Mouse (Mus musculus) ES-CJ7 (cell line): ENCODE results near the gene Prmt3.

Source experiments
- DNase-seq: peaks from one replicate; pipeline ENCODE4 v3.0.0; 2011; ENCODE audit warnings: low read depth, low spot score

The Prmt3 gene

DNA sequence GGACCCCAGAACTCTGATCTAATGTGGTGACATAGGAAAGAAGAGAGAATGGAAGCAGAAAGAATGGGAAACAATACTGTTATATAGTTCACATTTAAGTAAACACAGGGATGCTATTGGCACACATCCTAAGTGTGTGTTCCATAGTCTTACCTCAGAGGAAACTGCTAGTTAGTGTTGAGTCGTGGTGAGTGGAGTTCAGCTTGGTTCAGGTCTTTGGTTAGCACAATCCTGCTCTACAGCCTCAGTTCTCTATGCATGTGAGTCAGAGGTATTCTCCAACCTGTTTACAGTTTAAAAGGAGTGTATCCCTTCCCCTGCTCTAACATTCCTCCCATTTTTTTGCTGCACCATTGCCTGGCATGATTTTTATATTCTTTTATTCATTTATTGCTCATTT lies 19.0 kb downstream of the Prmt3 start:
- no peak for DNase-seq

DNA sequence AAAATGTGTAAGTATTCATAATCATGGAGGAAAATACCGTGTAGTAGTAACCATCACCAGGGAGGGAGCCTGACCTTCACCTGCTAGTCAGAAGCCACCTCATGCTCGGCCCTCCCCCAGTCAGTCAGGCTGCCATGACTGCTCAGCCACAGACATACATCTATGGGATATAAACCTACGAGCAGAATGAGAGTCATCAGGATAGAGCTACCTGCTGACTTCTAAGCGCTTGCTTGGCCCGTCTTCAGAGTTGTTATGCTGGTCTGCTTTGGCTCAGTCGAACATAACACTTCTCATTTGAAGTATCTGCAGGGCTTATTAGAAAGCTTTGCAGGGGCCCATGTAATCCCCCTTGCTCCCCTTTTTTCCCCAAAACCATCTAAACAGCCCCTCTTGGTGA lies 25.4 kb downstream of the Prmt3 start:
- DNase-seq, result no peak

DNA sequence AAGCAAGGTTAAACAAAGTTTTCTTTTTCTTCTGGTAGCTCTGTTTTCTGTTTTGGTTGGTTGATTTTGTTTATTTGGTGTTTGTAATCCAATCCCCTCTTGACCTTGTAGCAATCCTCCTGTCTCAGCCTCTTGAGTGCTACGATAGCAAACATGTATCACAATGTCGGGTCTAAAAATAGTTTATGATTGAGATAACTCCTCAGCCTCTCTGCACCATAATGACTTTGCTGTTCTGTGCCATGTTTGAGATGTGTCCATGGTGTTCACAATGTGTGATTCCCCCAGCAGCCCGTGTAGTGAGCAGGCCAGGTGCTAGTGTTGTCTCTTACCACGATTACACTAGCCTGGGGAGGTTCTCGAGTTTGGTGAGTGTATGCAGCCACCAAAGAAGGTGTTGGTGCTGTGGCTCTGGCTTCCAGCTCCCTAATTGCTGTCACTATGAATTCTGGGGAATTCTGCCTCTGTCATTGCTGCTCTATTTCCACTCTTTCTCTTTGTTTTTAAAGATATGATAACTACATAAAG lies 26.6 kb downstream of the Prmt3 start:
- no peak for DNase-seq

DNA sequence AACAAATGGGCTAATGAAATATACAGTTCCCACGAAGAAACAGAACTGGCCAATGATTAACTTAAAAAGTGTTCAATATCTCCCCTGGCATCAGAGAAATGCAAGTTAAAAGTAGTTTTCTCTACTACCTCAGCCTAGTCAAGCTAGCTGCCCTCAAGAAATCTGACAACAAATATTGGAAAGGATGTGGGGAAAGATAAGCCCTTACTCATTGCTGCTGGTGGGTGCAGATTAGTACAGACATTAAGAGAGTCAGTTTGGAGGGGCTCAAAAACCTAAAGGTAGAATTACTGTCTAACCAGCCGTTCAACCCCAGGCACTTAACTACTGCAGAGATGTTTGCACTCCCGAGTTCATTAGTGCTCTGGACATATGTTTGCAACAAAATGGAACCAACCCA lies 27.5 kb downstream of the Prmt3 start:
- DNase-seq, result no peak

DNA sequence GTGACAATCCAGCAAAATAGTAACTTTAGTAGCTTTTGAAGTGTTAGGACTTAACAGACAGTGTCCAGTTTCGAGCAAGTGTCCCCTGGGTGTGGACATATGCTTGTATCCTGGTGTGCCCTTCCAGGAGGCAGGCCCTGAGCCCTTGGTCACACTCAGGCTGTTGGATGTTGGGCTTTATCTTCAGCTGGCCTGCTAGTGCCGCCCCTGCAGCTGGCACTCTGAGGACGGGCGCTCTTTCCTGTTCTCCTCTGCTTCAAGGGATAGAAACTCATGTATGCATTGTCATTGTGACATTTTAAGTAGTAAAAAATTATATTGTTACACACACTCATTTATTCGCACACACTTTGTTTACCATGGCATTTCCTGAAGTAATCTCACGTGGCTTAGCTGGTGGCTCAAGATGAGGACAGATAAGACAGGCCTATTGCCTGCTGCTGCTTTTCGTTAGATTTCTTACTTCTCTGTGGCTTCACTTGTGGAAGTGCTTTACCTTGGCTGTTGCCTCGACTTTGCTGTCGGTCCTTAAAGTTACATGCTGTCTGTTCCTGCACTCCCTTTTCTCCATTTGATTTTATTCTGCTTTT lies 29.0 kb downstream of the Prmt3 start:
- no peak for DNase-seq

DNA sequence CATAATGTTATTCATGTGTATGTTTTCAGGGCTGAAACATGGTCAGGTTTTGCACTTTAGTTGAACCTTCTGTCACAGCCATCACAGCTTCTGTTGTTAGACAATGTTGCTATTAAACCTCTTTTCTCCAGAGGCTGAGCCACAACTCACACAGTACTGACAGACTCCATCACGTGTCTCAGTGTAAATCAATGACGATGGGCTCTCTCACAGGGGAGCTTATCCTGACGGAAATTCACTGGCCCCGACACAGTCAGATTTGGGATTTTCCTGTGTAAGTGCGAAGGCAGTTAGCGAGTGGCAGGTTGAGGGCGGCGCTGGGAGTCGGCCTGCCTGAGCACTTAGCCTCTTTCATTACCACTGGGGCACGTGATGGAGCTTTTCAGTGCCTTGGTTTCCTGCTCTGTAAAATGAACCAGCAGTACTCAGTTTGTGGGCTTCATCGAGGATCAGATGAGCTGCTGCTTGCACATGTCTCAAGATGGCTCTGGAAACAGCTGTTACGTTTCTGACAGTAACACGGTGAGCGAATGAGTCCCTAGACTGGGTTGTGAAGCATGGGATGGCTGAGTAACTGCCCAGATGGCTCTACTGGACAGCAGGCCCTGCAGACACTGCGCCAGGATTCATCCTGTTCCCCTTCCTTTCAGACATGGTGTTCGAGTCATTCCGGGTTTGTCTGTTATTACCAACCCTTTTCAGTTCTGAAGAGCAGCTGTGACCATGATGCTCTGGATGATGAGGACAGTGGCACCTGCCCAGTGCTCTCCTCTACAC lies 29.9 kb downstream of the Prmt3 start:
- DNase-seq, result no peak

DNA sequence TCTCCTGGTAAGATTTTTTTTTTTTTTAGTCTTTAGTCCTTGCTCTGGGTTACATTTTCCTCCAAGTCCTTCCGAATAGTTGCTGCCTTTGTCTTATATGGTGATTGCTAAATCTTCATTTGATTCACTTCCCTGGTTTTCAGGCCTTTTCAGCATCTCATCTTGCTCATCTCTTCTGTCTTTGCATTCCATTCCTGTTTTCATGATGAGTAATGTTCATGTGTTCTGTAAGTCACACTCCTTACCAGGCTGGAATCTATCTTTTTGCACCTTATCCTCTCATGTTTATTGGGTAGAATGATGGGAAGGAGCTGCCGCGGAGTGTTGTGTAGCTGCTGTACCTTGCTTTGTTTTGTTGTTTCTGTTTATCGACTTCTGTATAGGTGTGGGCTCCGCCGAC lies 31.0 kb downstream of the Prmt3 start:
- no peak for DNase-seq

DNA sequence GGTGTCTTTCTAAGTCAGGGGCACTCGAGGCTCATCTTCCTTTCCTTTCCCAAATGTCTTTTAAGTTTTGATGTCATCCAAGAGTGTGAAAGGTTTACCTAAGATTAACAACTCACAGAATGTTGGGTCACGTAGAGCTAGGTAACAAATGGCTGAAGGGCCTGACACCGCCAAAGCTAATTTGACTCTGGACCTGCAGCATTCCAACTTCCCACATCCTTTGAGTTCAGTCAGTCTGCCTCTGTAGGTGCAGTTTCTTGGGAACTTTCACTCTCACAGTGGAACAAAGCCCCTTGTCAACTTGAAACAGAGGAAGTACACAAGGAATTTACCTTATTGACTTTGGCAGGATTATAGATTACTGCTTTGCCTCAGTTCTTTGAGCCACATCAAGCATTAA lies 31.4 kb downstream of the Prmt3 start:
- no peak for DNase-seq

DNA sequence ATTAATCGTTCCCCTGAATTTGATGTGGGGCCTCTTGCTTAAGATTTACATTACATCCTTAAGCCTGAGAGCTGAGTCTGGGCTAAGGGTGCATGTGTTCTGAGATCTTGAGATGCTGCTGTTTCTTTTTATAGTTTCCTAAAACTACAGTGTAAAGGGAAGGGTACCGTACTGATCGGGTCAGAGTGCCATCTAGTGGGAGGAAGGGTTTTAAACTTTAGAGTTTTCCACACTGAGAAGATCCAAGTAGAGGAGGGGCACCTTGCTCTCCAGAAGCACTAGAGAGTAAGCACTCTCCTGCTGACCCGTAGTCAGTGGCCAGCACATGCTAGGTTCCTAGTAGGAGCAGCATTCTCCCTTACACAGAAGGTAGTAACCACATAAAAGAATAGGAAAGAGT lies 33.2 kb downstream of the Prmt3 start:
- DNase-seq, result peak; percentile 30

DNA sequence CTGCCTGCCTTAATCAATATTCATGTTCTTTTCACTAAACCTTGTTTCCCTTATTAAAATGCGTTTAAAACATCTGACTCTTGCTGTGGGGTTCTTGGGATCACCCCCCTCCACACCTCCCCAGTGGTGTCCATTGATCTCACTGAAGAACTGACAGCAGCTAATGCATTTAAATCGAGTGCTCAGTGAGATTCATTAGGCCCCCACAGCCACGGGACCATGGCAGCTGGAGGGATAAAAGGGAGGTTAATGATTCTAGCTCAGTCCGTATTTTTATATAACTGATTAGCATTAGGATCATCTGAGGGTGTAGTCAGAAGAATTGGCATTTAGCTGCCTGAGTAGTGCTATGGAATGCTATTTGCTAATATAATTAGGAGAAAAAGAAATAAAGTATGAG lies 41.2 kb downstream of the Prmt3 start:
- no peak for DNase-seq

DNA sequence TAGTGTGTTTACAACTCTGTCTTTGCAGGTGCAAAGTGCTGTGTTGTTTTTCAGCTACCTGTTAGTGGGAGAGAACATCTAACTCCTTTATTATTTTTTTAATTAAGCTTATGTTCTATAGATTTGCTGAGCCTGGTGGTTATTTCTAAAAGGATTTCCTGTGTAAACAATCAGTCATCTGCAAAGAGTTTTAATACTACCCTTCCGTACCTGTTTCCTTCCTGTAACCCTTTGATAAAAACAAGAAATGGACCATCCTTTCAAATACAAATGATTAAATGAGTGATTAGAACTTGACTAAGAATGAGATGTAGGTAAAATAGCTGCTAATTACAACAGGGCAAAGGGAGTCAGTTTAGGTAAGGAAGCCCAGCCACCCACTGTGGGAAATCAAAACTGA lies 43.2 kb downstream of the Prmt3 start:
- no peak for DNase-seq

DNA sequence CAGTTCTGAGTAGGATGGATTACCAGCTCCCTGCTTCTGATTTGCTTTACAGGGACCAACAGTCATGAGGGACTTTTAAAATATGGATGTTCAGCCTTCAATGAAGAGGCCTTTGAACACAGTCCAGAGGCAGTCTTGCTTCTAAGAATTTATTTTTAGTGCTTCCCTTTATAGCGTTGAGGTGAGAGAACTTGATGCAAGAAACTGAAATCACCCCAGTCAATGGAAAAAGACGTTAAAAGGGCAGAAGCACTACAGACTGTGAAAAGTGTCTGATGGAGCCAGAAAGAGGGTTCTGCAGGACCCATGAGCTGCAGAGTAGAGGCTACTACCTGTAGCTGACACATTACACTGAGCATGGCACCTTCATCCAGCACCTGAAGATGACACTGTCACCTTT lies 43.9 kb downstream of the Prmt3 start:
- DNase-seq, result no peak

DNA sequence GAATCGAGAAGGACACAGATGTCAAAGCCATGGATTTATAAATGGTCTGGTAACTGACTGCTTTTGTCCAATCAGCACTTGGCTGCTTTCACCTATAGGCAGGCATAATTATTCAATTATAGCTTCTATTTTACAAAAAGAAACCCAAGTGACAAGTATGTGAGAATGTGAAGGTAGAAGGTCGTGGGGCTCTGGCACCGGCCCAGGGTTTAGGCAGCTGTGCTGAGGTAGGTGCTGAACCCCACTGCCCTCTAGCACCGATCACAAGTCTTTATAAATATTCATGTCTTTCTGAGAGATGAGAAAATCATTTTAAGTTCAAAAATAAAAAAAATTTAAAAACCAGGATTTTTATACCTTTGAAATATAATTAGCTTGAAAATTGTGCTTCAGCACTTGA lies 45.4 kb downstream of the Prmt3 start:
- no peak for DNase-seq

DNA sequence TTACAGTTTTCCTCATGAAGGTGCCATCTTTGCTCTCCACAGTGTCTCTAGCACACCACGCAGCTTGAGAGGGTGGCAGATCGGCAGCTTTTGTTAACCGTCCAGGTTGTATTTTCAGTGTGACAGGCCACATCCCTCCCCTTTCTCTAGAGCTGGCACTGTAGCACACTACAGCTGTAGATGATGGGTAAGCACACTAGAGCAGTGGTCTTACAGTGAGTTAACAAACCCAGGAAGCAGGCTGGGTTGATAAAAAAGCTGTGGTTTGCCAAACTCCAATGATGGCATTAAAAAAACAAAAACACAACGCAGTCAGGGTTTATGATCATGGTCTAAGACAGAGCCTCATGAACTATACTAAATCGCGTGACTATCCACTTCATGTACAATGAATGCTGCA lies 45.9 kb downstream of the Prmt3 start:
- no peak for DNase-seq

DNA sequence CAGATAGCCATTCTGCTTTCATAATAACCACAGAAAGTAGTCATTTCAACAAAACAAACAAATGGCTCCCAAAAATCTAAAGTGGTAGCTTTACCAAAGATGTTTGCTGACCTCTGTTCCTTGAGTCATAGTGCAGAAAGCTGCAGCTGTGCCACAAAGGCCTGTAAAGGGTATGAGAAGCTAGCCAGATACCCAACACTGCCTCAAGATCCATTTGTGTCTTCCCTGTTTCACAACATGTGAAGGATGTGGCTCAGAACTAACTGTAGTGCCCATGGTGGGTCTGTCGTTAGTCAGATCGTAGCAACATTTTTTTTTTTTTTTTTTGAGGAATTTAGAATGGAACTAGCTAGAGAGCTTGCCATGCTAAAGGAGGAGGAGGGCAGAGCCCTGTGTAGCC lies 46.4 kb downstream of the Prmt3 start:
- DNase-seq, result no peak

DNA sequence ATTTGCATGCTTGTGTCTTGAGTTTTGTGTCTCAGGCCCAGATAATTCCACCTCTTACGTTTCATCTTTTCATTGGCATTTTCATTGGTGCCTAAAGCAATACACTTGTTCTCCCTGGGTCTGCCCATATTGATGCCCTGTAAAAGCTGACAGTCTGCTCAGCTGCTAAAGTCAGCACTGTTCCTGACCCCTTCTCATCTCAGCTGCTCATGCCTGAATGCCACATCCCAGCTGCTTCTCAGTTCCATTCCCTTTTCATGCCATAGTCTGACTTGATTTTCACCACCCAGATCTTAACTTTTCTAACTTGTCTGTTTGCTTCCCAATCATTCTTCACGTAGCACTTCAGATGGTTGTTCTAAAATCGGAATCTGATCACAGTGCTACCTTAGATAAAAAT lies 47.3 kb downstream of the Prmt3 start:
- DNase-seq, result no peak

DNA sequence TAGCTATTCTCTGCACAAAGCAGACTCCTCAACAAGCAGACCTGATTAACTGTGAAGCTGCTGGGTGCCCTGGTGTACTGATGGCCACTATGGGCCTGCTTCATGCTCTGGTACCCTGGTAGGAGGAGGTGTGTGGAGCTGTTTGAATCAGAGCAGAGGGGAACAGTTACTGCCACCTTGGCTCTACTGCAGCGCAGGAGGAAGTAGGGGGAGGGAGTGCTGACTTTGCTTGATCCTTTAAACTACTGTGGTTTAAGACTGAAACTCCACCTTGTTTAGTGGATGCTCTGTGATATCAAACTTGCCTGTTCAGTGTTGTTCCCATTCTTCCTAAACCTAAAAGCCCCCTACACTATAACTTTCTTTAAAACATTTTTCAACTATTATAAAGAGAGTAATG lies 49.8 kb downstream of the Prmt3 start:
- no peak for DNase-seq

DNA sequence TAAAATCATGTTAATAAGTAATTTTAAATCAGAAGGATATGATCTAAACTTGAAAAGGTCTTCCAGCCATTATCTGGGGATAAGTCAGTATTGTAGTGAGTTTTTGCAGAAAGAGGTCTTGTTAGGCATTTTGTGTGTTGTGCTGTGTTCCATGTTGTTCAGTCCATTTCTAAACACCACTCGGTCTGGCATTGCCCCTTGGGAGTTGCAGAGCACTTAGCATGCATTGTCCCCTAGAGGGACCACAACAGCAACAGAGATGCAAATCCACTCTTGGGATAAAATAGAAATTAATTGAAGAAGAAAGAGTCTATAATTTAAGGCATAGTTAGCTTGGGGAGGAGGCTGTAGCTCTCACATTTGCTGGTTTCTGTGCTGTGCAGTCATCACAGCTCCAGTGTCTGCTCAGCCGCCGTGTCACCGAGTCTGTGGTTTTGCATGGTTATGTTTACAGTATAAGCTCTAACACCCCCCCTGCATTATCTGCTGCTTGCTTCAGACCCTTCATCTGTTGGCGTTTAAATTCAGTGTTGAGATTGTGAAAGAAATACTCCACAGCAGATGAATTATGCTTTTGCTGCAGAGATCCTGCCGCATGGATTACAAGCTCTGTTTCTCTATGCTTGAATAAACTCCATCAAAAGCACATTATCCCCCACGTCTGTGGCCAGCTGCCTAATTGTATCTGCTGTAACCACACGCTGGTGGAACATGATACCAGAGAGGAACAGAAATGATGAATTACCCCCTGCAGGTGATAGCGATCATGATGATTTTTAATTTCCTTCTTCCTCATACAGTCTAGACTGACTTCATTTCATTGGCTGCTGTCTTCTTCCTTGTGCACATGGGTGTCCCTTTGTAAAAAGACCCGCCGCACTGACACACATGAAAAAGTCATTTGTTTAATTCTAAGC lies 64.5 kb downstream of the Prmt3 start:
- DNase-seq, result no peak

DNA sequence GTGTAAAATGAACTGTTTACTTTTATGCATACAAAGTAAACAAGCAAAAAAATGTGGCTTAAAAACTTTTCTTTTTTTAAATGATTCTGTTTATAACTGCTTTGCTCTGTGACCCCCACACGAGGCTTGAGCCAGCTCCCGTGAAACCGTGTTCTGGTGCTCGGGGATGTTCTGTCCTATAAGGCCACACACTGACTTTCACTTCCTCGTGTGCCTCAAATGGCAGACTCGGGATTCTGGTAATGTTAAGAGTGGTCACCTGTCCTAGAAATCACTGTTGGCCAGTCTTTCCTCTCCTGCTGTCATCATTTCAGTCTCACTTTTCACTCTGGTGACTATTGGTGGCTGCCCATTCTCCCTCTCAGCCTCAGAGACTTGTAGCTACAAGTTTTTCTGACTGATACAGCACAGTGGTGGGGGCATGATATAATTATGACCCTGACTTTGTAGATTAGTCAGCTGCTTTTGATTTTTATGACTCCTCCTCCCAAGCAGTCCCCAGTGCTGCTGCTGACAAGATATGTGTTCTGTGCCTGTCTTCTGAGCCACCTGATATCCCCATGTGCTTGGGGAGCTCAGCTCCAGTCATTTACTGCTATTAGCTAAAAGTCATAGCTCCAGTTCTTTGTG lies 65.3 kb downstream of the Prmt3 start:
- DNase-seq, result no peak

DNA sequence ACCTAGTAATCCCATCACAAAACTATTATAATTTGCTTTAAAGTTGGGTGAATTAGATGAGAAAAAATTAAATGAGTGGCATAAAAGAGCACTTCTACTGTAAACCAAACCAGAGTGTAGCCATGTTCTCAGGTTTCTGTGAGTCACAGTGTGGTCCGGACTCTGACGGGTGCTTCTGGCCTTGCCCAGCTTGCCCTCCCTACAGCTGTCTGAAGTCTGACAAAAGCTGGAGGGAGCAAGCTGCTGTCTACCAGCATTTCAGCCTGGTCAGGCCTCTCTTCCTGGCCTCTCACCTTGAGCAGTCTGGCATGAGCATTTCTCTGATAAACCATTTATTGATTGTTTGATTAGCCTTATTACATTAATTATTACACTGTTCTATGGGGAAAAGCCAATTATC lies 69.8 kb downstream of the Prmt3 start:
- DNase-seq, result no peak

DNA sequence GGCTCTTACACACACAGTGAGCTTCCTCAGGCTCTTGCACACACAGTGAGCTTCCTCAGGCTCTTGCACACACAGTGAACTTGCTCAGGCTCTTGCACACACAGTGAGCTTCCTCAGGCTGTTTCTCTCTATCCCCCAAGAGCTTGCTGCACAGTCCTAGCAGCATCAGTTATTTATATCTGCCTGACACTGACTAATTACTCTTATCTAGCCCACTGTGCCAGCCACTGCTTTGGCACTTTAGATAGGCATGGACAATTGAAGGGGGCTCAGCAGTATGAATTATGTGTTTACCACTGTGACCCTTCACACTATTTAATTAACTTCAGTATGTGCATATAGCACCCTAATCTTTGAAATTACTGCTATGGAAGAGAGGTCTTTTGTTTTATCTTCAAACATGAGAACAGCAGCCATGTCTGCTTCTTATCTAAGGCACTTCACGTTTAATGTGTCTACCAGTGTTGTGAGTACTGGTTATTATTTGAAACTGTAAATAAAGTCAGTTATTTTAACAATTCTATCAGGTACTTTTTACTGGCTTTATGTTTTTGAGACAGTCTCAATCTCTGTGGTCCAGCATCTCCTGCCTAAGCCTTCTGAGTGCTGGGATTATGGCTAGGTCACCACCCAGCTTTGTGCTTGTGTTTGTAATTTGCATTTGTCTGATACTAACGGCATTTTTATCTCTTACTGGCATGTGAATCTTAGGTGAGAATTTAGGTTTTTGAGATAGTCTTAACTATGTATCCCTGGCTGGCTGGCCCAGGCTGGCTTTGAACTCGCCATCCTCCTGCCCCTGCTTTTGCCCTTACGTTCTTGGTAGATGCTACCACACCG lies 75.4 kb downstream of the Prmt3 start:
- no peak for DNase-seq
